Mouse (Mus musculus): Measurements from ENCODE around the gene Ctdspl. TPM values are rescaled to one million over a fixed set of nuclear protein-coding genes. Genes with fewer than 3 reads are reported as not detected.

The Ctdspl gene
- 0.45 TPM for polyA plus RNA-seq (2017; shearing (Covaris generic))

DNA sequence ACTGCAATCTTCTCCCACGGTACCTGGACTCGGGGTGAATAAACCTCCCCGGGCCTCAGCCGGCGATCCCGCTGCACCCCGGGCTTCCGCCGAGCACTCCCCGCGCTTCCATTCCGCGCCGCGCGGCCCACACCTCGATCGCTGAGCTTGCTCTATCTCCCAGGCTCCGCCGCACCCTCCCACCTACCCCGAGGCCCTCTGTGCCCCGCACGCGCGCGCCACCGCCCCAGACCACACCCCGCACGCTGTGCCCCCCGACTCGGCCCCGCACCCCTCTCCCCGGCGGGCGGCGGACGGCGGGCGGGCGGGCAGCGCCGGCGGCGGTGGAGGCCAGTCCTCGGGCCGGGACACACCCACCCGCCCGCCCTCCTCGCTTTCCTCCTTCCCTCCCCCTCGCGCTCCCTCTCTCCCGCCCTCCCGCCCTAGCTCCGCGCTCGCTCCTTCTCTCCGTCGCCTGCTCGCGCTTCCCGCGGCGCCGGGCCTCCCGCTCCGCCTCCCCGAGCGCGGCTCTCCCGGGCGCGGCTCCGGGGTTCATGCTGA lies at the start of gene Ctdspl:
Gene Ctdspl (plus strand): TSS at position 343 of the 540 bp plus-strand sequence.

DNA sequence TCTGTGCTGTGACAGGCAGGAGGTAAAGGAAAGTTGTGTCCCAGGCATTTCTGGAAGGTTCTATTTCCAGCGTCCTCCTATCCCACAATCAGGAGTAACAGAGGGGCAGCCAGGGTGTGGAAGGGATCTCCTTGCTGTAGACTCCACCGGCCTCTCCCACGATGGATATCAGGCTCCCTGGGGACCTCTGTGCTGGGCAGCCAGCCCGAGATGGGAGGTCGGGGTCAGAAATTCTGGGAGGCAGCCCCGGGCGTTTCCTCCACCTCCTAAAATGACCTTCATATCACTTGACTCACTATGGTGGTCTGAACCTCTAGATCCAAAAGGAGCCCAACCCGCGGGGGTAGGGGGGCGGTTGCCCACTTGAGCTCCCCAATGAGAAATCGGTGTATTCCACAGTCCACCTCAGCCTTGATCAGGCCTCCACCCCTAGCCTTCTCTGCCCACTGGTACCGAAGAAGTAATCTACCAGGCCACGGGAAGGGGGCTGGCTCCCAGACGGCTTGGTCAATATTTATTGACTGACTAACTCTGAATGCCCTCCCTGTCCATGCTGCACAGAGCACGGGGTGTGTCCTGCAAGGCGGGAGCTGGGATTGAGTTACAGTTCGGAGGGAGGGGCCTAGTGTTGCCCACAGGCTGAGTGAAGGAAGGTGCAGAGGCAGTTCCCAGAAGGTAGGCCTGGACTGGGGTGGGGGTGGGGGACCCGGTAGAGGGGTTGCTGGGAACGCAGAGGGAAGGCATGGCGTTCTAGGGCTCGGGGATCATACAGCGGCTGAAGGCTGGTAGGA lies 126.1 kb downstream of the Ctdspl start, which contains the start of gene Vill:
Gene Vill (plus strand): TSS at position 625 of the 791 bp plus-strand sequence.

Other genes starting within 250 kb of the Ctdspl start
- gene Vill, start 126.3 kb downstream of the Ctdspl start, polyA plus RNA-seq (2017; shearing (Covaris generic)): 30.6 TPM
- gene Plcd1, start 167.0 kb downstream of the Ctdspl start, polyA plus RNA-seq (2017; shearing (Covaris generic)): 3.3 TPM
- 0.65 TPM for gene Dlec1, start 176.0 kb downstream of the Ctdspl start, polyA plus RNA-seq (2017; shearing (Covaris generic))
- not detected for gene Acaa1b, start 230.6 kb downstream of the Ctdspl start, polyA plus RNA-seq (2017; shearing (Covaris generic))
- not detected for gene Gm47289, start 232.7 kb downstream of the Ctdspl start, polyA plus RNA-seq (2017; shearing (Covaris generic))